Mouse (Mus musculus) kidney, postnatal 4 days (tissue): ENCODE data around the gene Olfr33.

Experiments used
- DNase-seq, 2 experiments: peaks; one replicate each; pipeline ENCODE4 v3.0.0; 2021; ENCODE audit warnings: mixed read lengths in 2 of 2

Gene Olfr33

GRCm38 (mm10) chr7:102718970-102719369 lies at the start of gene Olfr33:
TSS of gene Olfr33 (minus strand) at chr7:102719070.
- no peak for DNase-seq

- no peak for DNase-seq
These were observed 40.4 kb upstream of the Olfr33 start, which contains the start of the genes Olfr560 and Olfr78 for GRCm38 (mm10) chr7:102759266-102759665. TSS of gene Olfr560 (minus strand) at chr7:102759366. TSS of gene Olfr78 (minus strand) at chr7:102759471.

- DNase-seq = peak; percentile 12 to 17
These were observed 33.2 kb upstream of the Olfr33 start for GRCm38 (mm10) chr7:102752086-102752485.

- DNase-seq = no peak
These were observed 18.8 kb upstream of the Olfr33 start for GRCm38 (mm10) chr7:102737705-102738104.

GRCm38 (mm10) chr7:102733793-102734192 lies 14.9 kb upstream of the Olfr33 start:
- DNase-seq = no peak

GRCm38 (mm10) chr7:102727391-102727790 lies 8.5 kb upstream of the Olfr33 start, which contains the start of gene Olfr559:
TSS of gene Olfr559 (minus strand) at chr7:102727491.
- DNase-seq = no peak

GRCm38 (mm10) chr7:102701915-102702314 lies 17.0 kb downstream of the Olfr33 start, which contains the start of gene Olfr558:
TSS of gene Olfr558 (plus strand) at chr7:102702215.
- no peak for DNase-seq

GRCm38 (mm10) chr7:102698461-102698860 lies 20.4 kb downstream of the Olfr33 start:
- DNase-seq = no peak

GRCm38 (mm10) chr7:102695358-102696125 lies 23.3 kb downstream of the Olfr33 start, which contains the start of gene Olfr557:
TSS of gene Olfr557 (plus strand) at chr7:102695910.
- peak; percentile 35 to 39 for DNase-seq

GRCm38 (mm10) chr7:102686944-102687501 lies 31.8 kb downstream of the Olfr33 start, which contains the start of gene Trim68:
TSS of gene Trim68 (minus strand) at chr7:102687327.
- peak; percentile 91 to 95 for DNase-seq

- no peak for DNase-seq
These were observed 37.0 kb downstream of the Olfr33 start for GRCm38 (mm10) chr7:102681916-102682315.

GRCm38 (mm10) chr7:102676225-102676624 lies 42.6 kb downstream of the Olfr33 start:
- DNase-seq = no peak

- DNase-seq = peak; percentile 8 to 12
These were observed 53.5 kb downstream of the Olfr33 start for GRCm38 (mm10) chr7:102665378-102665777.

GRCm38 (mm10) chr7:102664599-102664998 lies 54.3 kb downstream of the Olfr33 start, which contains the start of gene Olfr556:
TSS of gene Olfr556 (plus strand) at chr7:102664899.
- no peak for DNase-seq
